Mouse (Mus musculus) mouse trophoblast stem cell (cell line): Measurements from ENCODE around the gene Gm8947.

ENCODE experiments used
- in situ Hi-C, 2 experiments: fragments of 300-500 bp; cut with MseI, MboI; formaldehyde crosslinking; loops; 2 replicates in 1 of 2; 3 replicates in 1 of 2; pipeline ENCODE4 v1.15.1; 2025

Gene Gm8947

GRCm38 (mm10) chr1:151224536-151224935 is 32.4 kb downstream of the Gm8947 start:
- in situ Hi-C loops = no loop called here

- in situ Hi-C loops = no loop called here
These were observed 35.3 kb downstream of the Gm8947 start for GRCm38 (mm10) chr1:151227506-151227905.

DNA sequence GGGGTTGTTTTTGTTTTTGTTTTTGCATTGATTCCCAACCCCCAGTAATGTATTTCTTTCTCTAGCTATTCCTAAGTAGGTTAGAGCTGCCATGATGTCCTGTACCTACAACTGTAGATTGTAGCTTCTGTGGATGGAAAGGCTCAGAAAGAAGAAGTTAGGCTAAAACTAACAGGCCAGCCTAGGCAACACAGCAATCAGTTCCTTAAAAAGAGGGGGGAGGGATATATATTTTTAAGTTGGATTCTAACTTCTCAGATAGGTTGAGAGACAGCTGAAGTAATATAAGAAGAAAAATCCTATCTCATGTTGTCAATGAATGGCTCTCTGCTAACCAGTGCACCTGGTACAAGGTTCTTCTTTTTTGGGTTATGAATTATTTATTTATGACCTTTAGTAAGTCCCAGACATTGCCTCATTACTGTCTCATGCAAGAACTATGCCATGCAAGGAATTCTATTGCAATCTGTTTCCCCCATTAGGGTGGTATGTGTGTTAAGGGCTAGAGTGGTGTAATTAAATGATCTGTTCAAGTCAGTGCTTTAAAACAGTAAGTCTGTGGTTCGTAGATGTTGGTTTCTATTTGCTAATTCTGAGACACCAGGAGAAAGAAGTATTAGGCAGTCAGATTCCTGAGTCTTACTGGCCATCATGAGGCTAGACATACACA is 36.3 kb downstream of the Gm8947 start:
- in situ Hi-C loops = no loop called here

- in situ Hi-C loops = no loop called here
These were observed 40.2 kb downstream of the Gm8947 start for GRCm38 (mm10) chr1:151232346-151232745.

DNA sequence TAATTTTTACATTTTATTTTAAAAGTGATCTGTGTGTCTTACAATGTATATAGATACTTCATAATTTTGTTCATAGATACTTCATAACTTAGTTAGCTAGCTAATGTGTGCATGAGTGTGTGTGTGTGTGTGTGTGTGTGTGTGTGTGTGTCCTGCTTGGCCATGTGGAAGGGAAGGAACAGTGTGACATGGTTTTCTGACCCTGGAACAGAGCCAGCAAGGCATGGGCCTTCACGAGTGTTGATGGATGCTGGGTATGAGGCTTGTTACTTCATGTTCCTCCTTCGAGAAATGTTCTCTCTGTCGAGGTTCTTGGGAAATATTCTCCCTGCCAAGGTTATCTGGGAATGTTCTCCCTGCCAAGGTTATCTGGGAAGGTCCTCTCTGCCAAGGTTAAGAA is 41.6 kb downstream of the Gm8947 start:
- in situ Hi-C loops = no loop called here

DNA sequence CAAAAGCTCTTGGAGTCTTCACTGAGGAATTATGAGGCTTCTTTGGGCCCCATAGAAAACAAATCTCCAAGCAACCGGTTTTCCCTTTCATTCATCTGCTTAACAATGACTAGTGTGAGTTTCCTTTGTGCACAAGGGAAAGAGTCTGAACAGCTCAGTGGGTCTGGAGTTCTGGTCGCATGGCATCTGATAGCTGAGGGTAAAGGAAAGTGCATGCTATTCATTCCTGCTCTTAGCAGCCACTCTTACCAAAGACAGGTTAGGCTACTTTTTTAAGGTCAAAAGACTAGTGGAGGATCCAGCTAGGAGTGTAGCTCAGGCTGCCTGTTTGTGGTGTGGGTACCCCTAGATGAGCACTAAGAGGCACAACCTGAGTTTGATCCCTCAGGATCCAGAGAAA is 43.4 kb downstream of the Gm8947 start:
- in situ Hi-C loops = no loop called here

- in situ Hi-C loops = no loop called here
These were observed 44.2 kb downstream of the Gm8947 start for GRCm38 (mm10) chr1:151236141-151236930.

DNA sequence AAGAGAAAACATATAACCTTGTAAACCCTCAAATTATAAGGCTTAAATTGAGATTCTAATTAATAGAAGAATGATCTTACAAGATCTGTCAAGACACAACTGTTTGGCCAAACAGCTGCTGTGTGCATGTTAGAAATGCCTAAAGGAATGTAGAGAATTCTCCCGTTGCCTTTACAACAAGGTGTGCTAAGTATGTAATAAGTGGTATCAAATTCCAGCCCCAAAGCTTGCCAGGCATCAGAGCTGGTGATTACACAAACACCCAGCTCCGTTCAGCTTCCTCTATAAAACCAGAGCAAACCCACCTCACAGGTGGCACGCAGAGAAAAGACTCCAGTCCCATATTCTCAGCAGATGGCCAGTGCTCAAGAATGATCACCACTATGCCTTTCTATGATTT is 45.6 kb downstream of the Gm8947 start:
- in situ Hi-C loops = no loop called here

- in situ Hi-C loops = no loop called here
These were observed 51.2 kb downstream of the Gm8947 start for GRCm38 (mm10) chr1:151243332-151243731.
